22 mouse cellular contexts compared by ENCODE assay signal in genomic region chr11:48594429-48594828, GRCm38 (mm10).
A peak's percentile ranks its signal among the peaks of the same experiment; 100 is the strongest.
DNase-seq lines count a peak whose midpoint lies in the region; ATAC-seq and TF ChIP-seq lines count a peak whose summit lies in the region.
"Had no signal": no experiment of that assay in that cellular context is flagged by ENCODE, and none has a peak within 500 bp of the region (broad histone marks: within the 10 kb centered on the region; RNA-seq: fewer than 3 reads in every experiment).

No protein-coding gene starts in this region.

- no peak overlapping the region for H3K27ac ChIP-seq in lung, embryonic 14.5 days (ENCODE audit: low read depth)
- H3K27ac ChIP-seq in limb, embryonic 14.5 days (replicated peaks; ENCODE audit: low read depth, low read length), result no peak overlapping the region
- H3K27ac ChIP-seq: embryonic facial prominence, embryonic 13.5 days; heart, embryonic 13.5 days; hindbrain, embryonic 15.5 days; liver, embryonic 14.5 days; midbrain, embryonic 15.5 days; stomach, embryonic 15.5 days had no signal

- no peak overlapping the region for H3K4me2 ChIP-seq in lung, embryonic 14.5 days
- no peak overlapping the region for H3K4me2 ChIP-seq in limb, embryonic 14.5 days (replicated peaks; ENCODE audit: low read depth, low read length, severe bottlenecking)
- H3K4me2 ChIP-seq: embryonic facial prominence, embryonic 13.5 days; heart, embryonic 13.5 days; hindbrain, embryonic 15.5 days; midbrain, embryonic 15.5 days; stomach, embryonic 15.5 days had no signal

- TF ChIP-seq CTCF in lung, embryonic 14.5 days (IDR thresholded peaks at IDR 0.05; ENCODE audit: low read depth), result no peak

- DNase-seq in cerebellum, postnatal 10 days, result peak; percentile 10 to 19
- DNase-seq in cerebellum, adult 11 months, result no peak
- peak; percentile 63 for DNase-seq in heart, adult 11 months
- no peak for DNase-seq in heart, adult 9 months (ENCODE audit: low spot score in 2 of 2)
- peak; percentile 33 for DNase-seq in lung, embryonic 14.5 days
- DNase-seq in lung, postnatal 36 days, result no peak
- DNase-seq in limb, embryonic 14.5 days (ENCODE audit: low spot score), result peak; percentile 44
- no peak for DNase-seq in cerebellum, adult 9-10 months
- DNase-seq: adrenal gland, adult 8-10 months; cerebellum, postnatal 25 days; heart, postnatal 36 days; kidney, postnatal 14 days; right cerebral cortex, postnatal 25 days; thymus, adult 2 months had no signal

- TF ChIP-seq POLR2A in limb, embryonic 14.5 days (IDR thresholded peaks at IDR 0.05; ENCODE audit: borderline replicate concordance, extremely low read depth, insufficient read depth, insufficient read length), result no peak

- no peaks in the 10 kb centered on the region for H3K9me3 ChIP-seq in lung, embryonic 14.5 days (ENCODE audit: low read depth, low read length)
- H3K9me3 ChIP-seq in limb, embryonic 14.5 days (ENCODE audit: control insufficient read depth, low read length), result no peaks in the 10 kb centered on the region
- H3K9me3 ChIP-seq: embryonic facial prominence, embryonic 13.5 days; heart, embryonic 13.5 days; hindbrain, embryonic 15.5 days; midbrain, embryonic 15.5 days; stomach, embryonic 15.5 days had no signal

- no peak for ATAC-seq in lung, embryonic 14.5 days (ENCODE audit: insufficient read depth)
- ATAC-seq in limb, embryonic 14.5 days (ENCODE audit: low FRiP score, low read depth), result no peak
- ATAC-seq: intestine, postnatal 0 days; lung, postnatal 0 days; midbrain, embryonic 15.5 days had no signal

- no peak overlapping the region for H3K9ac ChIP-seq in lung, embryonic 14.5 days
- H3K9ac ChIP-seq in limb, embryonic 14.5 days (ENCODE audit: low read depth, low read length, severe bottlenecking), result no peak overlapping the region
- H3K9ac ChIP-seq: embryonic facial prominence, embryonic 13.5 days; heart, embryonic 13.5 days; hindbrain, embryonic 15.5 days; liver, embryonic 14.5 days; midbrain, embryonic 15.5 days; stomach, embryonic 15.5 days had no signal

- H3K36me3 ChIP-seq in lung, embryonic 14.5 days (ENCODE audit: insufficient read depth), result no peaks in the 10 kb centered on the region
- no peaks in the 10 kb centered on the region for H3K36me3 ChIP-seq in limb, embryonic 14.5 days (ENCODE audit: control insufficient read depth, insufficient read depth, low read length)
- H3K36me3 ChIP-seq: embryonic facial prominence, embryonic 13.5 days; heart, embryonic 13.5 days; hindbrain, embryonic 15.5 days; midbrain, embryonic 15.5 days; stomach, embryonic 15.5 days had no signal

- no peak overlapping the region for H3K4me3 ChIP-seq in lung, embryonic 14.5 days (ENCODE audit: low read depth, low read length)
- H3K4me3 ChIP-seq in limb, embryonic 14.5 days (replicated peaks; ENCODE audit: low read length), result no peak overlapping the region
- H3K4me3 ChIP-seq: embryonic facial prominence, embryonic 13.5 days; heart, embryonic 13.5 days; hindbrain, embryonic 15.5 days; midbrain, embryonic 15.5 days; stomach, embryonic 15.5 days had no signal

- 24% methylated on average over 5 of the region's 5 CpGs for WGBS in lung, embryonic 14.5 days
- WGBS in limb, embryonic 14.5 days, result 15% methylated on average over 5 of the region's 5 CpGs

- H3K4me1 ChIP-seq in lung, embryonic 14.5 days (ENCODE audit: insufficient read depth), result peaks cover 2% of the 10 kb centered on the region; the same call in 1 of the 2 replicates
- H3K4me1 ChIP-seq in limb, embryonic 14.5 days (ENCODE audit: control insufficient read depth, insufficient read depth, low read length), result no peaks in the 10 kb centered on the region
- H3K4me1 ChIP-seq: embryonic facial prominence, embryonic 13.5 days; heart, embryonic 13.5 days; hindbrain, embryonic 15.5 days; midbrain, embryonic 15.5 days; stomach, embryonic 15.5 days had no signal

- H3K27me3 ChIP-seq in lung, embryonic 14.5 days (ENCODE audit: insufficient read depth, low read length), result no peaks in the 10 kb centered on the region
- H3K27me3 ChIP-seq in limb, embryonic 14.5 days (ENCODE audit: control insufficient read depth, insufficient read depth, low read length), result no peaks in the 10 kb centered on the region
- H3K27me3 ChIP-seq: embryonic facial prominence, embryonic 13.5 days; heart, embryonic 13.5 days; hindbrain, embryonic 15.5 days; midbrain, embryonic 15.5 days; stomach, embryonic 15.5 days had no signal

Comparison
In these comparisons a context has a peak if more than half of its experiments do, and no peak if none do; other contexts are left out.
1. DNase-seq: peak in cerebellum, postnatal 10 days (2 of 2), heart, adult 11 months (single experiment), lung, embryonic 14.5 days (single experiment) and limb, embryonic 14.5 days (single experiment); none in cerebellum, adult 11 months (single experiment), heart, adult 9 months (0 of 2), lung, postnatal 36 days (single experiment) and cerebellum, adult 9-10 months (single experiment).